Mouse (Mus musculus) mesoderm, embryonic 11.5 days (tissue): ENCODE measurements around the gene Uggt2.
"Not testable (repeated sequence)": the region's sequence is repeated elsewhere in the genome, so short reads cannot be mapped to it uniquely, and the experiment has no call there.

Experiments
- DNase-seq: peaks from one replicate; pipeline ENCODE4 v3.0.0-alpha.2; 2012; ENCODE audit warnings: low read depth, low spot score

The Uggt2 gene

DNA sequence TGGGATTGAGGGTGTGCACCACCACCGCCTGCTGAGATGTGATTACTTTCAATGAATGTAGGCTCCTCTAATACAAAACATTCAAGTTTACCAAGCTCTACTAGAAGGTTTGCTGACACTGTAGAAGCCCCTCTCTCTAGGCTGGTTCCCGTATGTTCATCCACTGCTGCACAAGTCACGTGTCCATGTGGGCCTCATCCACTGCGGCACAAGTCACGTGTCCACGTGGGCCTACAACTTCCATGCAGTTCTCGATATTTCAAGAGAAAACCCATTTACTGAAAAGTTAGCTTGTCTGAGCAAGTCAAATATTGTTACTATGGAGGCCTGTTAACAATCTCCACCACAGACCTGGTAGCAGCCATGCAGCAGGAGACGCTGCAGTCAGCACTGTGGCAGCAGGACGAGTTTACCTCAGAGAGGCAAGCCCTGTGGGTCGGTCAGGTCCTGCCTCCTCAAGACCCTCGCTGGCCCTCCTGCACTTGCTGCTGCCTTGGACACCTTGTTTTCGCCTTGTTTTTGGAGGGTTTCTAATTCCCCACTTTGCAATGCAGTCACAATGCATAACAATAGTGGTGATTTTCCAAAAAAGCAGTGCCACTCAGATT, 62.0 kb downstream of the Uggt2 start:
- DNase-seq: no peak

DNA sequence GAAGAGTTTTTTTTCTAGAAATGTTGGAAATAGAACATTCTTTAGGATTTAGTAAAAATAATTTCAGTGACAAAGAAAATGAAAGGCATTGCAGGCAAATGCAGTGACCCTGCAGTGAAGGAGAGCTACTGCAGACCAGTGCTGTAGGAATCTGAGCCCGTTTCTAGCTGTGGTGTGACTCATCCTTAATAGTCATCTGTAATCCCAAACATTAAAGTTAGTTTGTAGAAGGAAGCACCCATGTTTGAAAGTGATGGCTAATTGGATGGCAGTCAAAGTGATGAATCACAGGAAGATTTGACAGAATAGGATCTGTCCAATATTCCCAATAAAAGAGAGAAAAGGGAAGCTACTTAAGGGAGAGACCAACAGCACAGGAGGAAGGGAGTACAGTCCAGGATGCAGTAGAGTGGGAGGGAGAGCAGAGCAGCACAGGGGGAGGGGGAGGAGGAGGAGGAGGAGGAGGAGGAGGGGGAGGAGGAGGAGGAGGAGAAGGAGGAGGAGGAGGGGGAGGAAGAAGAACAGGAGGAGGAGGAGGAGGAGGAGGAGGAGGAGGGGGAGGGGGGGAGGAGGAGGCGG, 71.5 kb downstream of the Uggt2 start:
- DNase-seq: no peak

DNA sequence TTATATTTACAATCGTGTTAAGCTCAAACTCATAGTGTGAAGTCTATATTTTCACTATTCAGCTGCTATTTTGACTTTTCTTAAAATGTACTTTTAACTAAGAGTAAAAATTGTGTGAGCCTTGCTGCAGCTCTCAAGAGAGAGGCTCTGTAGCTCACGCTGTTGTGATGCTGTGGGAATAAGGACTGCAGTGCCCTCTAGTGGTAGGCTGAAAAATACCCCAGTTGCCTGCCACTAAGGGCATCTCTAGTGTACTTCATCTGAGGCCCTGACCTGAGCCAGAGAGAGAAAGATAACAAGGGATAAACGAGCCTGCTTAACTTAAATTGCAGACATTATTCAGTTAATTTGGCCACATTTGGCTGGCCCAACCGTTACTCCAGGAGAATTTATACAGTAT, 72.1 kb downstream of the Uggt2 start:
- peak; percentile 76 for DNase-seq

DNA sequence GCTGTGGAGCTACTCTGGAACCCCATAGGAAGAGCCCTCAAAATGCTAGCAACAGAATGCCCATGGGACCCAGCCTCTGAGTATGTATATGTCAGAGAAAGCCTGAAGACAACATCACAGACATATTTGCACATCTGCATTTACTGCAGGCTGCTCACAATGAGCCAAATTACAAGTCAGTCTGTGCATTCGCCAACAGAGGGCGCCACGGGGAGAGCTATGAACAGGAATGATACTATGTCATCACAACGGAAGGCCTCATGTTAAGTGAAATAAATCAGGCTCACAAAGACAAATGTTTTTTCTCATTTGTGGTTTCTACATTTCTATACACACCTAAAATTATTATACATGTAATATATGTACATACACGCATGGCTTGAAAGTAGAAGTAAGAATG, 73.3 kb downstream of the Uggt2 start:
- DNase-seq: peak; percentile 34

DNA sequence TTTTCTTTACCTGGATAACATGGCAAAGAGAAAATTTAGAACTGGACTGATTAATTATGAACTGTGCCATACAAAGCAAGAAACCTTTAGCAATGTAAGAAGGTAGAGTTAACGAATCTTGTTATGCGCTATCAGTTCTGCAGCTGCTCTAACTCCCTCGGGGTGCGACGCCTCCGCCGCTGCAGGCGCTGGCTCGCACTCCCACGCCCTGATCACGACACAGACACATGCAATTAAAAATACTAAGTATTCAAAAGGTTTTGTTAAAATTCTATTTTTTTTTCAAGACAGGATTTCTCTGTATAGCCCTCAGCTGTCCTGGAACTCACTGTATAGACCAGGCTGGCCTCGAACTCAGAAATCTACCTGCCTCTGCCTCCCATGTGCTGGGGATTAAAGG, 85.7 kb downstream of the Uggt2 start:
- DNase-seq: no peak

DNA sequence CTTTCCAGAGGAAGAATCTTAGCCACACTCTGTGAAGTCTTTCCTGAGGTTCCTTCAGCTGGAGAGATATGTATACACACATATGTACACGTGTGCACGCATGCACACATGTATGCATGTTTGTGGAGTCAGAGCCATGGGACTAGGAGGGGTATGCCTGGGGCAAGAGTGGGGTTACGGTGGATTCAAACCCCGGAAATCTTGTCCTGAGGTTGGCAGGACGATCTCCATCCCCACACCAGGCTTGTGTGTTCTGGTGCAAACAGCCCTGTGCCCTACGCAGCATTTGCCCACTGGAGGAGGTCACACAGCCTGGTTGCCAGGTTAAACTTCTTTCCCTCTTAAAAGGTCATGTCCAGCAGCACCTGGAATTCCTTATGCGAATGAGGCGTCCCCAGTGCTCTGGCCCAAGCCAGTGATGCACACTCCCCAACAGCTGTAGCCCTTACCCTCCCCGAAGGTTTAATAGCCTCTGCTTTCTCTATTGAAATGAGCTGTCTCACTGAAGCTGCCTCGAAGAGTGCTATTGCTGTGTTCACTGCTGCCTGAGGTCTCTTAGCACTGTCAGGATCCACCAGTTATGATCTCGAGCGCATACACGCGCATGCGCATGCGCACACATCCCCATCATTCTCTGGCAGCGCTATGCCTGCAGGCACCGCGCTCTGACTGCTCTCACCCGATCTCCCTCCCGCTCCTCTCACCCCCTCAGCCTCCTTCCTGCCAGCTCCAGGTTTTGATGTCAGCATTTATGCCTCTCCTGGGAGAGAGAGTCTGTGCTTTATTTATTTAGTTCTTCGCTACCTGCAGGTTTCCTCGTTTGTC, 86.4 kb downstream of the Uggt2 start:
- DNase-seq: peak; percentile 69

DNA sequence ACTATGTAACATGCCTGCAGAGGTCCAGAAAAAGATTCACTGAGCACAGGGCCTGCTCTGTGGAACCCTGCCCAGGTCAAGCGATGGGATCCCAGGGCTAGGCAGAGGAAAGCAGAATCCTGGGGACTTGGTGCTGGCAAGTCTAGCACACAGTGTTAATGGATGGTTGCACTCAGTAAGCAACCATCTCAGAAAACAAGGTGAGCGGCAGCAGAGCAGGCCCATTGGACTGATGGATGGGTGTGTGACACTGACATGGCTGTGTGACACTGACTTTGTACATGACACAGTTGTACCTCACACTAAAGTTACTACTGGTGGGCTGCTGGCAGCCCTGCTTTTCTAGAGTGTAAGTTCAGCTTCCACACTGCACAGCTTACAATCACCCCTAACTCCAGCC, 89.7 kb downstream of the Uggt2 start:
- DNase-seq: no peak

DNA sequence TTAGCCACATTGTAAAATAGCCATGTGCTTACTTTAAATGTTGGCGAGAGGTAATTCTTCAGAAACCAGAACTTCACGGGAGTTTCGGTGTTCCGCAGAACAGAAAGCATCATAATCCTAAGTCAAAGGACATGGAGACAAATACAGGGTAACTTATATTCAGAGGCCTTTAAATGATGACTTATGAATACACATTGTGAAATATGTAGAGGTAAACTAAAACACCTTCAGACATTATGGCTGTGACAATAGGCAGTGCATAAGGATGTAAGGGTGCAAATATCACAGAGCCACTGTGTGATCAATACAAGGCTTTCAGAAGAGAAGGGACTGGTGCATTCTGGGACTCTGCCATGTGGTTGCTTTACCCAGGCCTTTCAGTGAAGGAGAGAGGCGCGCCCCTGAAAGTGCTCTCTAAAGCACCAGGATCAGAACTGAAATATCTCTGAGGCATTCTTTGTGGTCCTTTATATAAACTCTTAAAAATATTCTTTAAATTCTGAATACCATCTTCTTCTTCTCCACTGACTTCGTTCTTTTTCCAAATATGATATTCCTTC, 91.1 kb downstream of the Uggt2 start:
- no peak for DNase-seq

DNA sequence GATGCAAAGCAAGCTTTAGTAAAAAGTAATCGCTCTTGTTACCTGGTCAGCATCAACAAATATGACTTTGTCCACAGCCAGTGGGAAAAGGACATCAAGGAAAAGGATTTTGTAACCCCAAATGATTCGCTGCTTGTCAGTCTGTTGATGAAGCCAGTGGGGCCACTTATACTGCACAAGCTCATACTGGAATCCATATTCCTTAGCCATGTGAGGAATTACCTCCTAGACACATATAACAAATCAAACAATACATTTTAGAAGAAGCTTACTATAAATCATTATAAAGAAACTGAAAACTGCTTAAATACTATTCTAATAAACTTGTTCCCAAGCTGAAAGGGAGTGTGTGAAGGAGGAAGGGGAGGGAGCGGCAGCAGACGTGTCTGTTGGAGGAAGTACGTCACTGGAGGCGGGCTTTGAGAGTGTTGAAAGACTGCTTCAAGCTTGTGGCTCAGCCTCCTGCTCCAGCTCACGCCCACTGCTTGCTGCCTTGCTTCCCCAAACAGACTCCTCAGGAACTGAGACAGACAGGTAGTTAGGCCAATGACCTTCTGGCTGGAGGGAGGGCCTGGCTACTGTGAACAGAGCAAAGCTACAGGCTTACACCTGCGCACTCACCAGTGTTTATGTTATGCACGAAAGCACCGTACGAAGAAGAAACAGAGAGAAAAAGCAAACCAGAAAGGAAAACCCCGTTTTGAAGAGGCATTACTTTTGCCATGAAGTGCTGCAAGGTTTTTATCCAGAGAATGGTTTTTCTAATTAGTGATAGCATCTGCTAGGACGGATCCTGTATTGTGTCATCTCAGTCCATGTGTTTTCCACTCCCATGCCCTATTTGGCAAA, 91.9 kb downstream of the Uggt2 start:
- peak; percentile 99 for DNase-seq

DNA sequence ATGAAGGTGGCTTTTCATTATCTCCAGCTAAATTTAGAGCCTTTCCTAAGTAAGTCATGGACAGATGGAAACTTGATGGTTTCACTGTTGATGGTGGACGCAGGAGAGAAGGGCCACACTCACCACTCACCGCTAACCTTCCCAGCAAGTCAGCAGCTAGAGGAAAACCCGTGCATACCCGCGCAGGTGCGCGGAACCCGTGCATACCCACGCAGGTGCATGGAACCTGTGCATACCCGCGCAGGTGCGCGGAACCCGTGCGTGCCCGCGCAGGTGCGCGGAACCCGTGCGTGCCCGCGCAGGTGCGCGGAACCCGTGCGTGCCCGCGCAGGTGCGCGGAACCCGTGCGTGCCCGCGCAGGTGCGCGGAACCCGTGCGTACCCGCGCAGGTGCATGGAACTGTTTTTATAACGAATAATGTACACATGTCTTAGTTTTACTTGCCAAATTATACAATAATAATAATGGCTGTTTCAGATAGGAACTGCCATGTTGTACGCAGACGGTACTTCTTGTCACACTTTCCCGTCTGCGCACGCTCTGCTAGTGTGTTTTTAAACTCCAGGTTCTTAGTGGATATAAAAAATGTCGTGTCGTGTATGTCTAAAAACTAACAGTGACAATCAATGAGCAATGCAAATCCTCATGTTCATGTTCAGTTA, 92.7 kb downstream of the Uggt2 start:
- no peak for DNase-seq

DNA sequence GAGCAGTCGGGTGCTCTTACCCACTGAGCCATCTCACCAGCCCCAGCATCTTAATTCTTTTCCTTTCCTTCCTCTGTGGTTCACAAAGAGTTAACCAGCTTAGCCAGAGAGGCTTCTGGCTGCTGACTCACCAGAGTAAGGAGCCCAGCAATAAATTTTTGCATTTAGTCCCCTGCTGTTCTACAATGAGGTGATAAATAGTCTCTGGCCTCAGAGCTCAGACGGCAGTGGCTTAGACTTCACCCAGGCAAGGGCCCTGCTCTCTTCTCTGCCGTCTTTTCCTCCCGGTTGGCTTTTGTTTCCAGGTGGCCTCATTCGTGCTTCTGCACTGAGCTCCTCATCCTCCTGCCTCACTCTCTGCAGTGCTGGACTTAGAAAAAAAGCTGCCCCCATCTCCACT, 93.4 kb downstream of the Uggt2 start:
- peak; percentile 60 for DNase-seq

DNA sequence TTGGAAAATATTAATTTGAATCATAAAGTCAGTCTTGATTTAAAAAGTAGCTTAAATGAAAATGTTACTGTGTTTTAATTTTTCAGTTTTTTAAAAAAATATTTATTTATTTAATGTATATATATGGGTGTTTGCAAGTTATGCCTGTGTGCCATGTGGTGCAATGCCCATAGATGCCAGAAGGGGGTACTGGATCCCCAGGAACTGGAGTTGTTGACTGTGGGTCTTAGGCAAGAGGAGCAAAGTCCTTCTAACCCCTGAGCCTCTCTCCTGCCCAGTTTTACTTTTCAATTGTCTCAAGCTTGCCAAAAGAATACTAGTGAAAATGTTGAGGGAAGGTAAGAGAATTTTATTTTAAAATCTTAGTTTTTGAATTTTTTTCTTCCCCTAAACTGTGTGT, 95.9 kb downstream of the Uggt2 start:
- DNase-seq: no peak

DNA sequence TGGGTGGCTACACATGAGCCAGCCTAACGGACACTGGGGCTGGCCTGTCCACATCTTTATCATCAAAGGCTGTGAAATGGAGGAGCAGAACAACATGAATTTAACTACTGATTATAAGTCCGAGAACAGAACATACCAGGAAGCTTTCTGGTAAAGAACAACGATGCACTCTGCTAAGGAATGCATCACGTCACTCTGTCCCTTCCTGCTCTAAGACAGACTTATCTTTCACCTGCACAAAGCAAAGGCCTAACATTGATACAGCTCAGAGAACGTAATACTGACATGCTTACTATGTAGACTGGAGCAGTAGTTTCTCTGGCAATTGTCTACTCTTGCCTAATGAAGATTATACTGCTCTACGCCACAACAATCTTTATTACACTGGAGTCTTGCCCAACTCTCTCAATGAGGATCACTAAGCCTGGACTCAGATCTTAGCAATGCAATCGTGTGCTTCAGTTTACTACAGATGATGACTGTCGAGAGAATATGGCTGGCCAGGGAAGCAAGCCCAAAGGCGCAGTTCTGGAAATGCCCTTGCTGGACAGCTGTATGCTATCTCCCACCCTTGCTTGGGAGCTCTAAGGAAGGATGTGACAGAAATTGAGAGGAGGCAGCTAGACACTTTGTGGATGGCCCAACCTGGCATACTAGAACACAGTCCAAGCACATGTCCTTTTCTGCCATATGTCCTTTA, 103.9 kb downstream of the Uggt2 start:
- DNase-seq: no peak

DNA sequence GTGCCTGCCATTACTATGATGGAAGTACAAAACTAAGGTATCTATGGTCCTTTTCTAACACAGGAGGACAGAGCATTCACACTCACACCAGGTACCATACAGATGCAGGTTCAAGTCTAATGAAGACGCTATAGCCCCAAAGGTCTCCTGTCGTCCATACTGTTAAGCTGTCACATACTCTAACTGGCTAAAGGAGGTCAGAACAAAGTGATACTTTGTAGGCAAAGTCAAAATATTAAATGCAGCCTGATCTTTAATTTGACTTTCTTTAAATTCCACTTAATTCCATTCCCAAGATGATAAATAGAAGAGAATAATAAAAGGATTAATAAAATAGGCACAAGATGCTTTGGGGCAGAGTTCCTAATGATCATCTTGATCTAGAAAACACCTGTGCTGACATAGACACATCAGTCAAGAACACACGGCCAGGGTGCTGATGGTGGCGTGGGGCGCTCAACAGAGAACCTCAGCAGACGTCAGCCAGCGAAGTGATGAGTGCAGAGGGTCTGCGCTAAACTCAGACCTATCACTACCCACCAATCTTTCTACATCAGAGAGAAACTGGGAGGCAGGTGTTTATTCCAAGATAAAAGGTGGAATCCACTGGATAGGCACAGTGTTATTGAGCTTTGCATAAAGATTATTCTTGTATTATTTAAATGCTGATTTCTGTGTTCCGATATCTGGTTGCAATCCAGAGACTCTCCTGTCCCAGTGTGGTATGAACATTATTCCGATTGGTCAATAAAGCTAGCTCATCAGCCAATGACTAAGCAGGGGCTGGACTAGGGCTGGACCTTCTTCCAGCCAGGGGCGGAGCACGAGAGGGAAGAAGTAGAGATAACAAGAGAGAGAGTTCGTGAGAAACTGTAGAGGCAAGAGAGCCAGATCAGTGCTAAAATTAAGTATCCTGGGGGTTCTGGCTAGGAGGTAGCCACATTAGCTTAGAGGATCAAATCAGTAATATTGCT, 111.4 kb downstream of the Uggt2 start:
- DNase-seq: no peak

DNA sequence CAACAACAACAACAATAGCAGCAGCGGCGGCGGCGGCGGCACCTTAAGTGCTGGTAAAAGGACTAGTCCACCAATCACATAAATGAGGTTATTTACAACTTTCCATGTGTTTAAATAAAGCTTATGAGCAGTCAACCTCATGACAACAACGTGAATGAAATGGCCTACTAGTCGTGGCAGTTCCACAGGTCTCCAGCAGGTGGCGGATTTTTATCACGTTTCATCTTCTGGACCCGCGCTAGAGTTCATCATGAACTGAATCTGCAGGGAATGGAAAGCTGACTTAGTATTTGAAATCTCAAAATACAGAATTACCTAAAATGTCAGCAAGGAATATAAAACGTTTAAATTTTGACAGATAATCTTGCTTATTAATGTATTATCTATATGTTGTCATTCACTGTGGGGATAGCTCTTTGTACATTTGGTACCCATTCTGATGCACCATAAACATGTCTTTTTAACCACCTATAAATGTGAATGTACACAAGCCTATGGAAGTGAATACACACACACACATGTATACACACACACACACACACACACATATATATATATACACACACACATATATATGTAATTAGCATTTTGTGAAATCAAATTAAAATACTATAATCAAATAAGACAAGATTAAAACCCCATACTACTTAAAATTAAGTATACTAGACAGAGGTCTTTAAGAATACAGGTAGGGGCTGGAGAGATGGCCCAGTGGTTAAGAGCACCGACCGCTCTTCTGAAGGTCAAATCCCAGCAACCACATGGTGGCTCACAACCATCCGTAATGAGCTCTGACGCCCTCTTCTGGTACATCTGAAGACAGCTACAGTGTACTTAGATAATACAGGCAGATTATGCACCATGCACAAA, 112.3 kb downstream of the Uggt2 start:
- DNase-seq: peak; percentile 66

DNA sequence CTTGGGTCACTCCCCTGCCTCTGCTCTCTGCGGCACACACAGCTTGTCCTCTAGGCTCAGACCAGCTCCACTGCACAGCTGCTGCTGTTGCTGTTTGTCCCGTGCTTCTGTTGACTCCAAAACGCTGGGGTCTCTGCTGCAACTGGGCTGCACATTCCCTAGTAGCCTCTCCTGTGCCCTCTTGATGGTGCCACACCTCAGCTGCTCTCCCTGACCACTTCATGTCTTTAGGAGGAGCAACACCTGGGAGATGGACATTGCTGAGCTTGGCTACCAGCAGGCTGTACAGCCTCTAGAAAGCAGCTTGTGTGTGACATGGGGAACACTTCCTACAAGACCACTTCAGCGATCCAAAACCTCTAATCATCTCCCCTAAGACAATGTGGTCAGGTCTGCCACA, 115.1 kb downstream of the Uggt2 start:
- no peak for DNase-seq

DNA sequence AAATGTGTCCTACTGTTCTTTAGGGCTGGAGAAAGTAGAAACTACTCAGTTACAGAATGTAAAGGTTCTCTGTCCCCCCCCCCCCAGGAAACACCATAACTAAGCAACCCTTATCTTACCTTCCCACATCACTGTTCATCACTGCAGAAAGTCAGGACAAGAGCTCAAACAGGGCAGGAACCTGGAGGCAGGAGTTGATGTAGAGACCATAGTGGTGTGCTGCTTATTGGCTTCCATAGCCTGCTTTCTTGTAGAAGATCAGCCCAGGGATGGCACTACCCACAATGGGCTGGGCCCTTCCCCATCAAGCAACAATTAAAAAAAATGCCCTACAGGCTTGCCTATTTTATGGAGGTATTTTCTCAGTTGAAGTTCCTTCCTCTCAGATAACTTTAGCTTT, 115.8 kb downstream of the Uggt2 start:
- no peak for DNase-seq

DNA sequence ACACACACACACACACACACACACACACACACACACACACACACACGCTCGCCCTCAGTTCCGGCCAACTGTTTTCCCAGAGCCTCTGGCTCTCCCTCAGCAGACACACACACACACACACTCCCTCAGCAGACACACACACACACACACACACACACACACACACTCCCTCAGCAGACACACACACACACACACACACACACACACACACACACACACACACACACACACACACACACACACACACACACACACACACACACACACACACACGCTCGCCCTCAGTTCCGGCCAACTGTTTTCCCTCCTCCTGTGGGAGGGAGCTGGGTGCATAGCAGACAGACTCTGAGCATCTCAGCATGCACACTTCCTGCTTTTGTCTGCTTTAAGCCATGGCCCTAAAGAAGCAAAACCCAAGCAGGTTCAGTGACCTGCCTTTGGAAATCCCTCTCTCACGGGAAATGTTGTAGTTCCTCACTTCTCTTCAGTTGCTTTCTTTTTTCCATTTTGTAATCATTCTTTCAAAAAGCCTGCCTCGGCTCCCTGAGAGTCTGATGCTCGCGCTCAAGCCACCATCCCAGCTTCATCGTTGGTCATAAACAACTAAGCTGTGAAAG, 116.7 kb downstream of the Uggt2 start:
- not testable (repeated sequence) for DNase-seq
